Mouse (Mus musculus): ENCODE measurements around the gene Sqstm1.

Gene Sqstm1

GRCm38 (mm10) chr11:50210505-50211151, at the start of gene Sqstm1, which contains the start of gene Mgat4b:
Gene Sqstm1 (minus strand): TSS chr11:50210827.
Gene Mgat4b (plus strand): TSS chr11:50210890.
- peak; percentile 86 for DNase-seq (ENCODE audit: low read depth, low spot score)

DNA sequence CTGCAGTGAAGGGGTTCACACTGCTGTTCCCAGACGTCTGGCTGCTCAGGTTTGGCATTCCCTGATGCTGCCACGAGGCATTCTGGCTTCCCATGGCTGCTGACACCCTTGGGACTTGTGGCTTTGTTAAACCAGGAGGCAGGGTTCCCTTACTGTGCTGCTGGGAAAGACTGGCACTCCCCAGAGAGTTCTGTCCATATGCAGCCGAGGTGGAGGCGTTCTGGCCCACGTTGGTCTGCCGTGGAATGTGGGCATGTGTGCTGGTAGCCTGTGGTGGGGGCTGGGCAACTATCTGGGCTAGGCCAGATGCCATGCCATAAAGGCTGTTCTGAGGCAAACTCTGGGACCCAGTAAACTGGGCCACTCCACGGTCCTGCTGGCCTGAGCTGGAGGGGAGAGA, 47.7 kb upstream of the Sqstm1 start:
- no peak for DNase-seq (ENCODE audit: low read depth, low spot score)

DNA sequence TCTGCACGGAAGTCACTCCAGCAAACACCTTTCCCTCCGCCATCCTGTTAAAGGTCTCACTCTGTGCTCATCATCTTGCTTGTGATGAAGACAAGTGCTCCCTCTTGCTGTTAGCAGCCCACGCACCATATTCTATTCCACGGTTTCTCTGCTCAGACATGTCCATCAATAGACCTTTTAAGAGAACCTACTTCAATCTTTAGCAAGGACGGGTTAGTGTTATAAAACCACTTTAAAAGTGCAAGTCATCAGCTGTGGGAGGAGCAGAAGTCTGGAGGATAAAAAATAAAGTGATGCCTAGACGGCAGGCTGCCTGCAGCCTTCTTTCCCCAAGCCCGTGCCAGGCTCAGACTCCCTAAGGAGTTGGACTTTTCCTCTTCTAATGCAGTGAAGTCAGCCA, 46.0 kb upstream of the Sqstm1 start:
- DNase-seq (ENCODE audit: low read depth, low spot score): no peak

- no peak for DNase-seq (ENCODE audit: low read depth, low spot score)
These were observed 43.5 kb upstream of the Sqstm1 start for GRCm38 (mm10) chr11:50254010-50254580.

GRCm38 (mm10) chr11:50253393-50253792, 42.8 kb upstream of the Sqstm1 start:
- DNase-seq (ENCODE audit: low read depth, low spot score): no peak

- no peak for DNase-seq (ENCODE audit: low read depth, low spot score)
These were observed 42.1 kb upstream of the Sqstm1 start for GRCm38 (mm10) chr11:50252684-50253265.

- DNase-seq (ENCODE audit: low read depth, low spot score): no peak
These were observed 41.5 kb upstream of the Sqstm1 start for GRCm38 (mm10) chr11:50252166-50252565.

DNA sequence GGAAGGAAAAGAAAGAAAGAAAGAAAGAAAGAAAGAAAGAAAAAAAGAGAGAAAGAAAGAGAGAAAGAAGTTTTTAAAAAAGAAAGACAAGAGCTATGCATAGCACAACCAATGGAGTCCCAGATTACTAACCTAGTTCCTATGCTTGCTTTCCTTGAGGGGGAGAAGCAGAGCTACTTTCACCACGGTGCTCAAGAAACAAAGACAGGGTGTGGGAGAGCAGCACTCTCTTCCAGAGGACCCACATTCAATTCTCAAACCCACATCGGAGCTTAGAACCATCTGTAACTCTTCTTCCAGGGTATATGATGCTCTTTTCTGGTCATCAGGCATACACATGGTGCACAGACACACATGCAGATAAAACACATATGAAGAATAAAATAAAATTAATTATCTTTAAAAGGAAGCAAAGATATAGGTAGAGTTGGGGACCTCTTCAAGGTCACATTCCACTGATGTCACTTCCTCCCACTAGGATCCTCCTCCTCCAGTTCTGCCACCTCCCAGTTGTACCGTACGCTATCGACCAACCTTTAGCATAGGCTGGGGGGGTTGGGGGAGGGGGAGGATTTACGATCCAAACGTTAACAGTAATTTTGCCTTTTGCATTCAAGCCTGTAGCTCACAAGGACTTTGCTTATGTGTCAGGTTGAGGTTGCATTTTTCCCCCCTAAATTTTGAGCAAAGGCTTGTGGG, 38.0 kb upstream of the Sqstm1 start:
- no peak for DNase-seq (ENCODE audit: low read depth, low spot score)

GRCm38 (mm10) chr11:50245269-50245668, 34.6 kb upstream of the Sqstm1 start:
- no peak for DNase-seq (ENCODE audit: low read depth, low spot score)

DNA sequence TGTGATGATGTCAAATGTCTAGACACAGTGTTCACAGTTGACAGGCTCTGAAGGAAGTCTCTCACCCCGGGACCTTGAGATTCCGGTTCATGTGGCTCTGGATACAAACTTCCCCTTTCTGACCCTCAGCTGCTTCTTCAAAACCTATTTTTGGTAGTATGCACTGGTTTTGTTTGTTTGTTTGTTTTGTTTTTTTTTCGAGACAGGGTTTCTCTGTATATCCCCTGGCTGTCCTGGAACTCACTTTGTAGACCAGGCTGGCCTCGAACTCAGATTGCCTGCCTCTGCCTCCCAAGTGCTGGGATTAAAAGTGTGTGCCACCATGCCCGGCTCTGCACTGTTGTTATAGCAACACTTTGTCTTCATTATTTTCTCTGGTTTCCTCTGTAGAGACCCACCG, 33.3 kb upstream of the Sqstm1 start:
- no peak for DNase-seq (ENCODE audit: low read depth, low spot score)

DNA sequence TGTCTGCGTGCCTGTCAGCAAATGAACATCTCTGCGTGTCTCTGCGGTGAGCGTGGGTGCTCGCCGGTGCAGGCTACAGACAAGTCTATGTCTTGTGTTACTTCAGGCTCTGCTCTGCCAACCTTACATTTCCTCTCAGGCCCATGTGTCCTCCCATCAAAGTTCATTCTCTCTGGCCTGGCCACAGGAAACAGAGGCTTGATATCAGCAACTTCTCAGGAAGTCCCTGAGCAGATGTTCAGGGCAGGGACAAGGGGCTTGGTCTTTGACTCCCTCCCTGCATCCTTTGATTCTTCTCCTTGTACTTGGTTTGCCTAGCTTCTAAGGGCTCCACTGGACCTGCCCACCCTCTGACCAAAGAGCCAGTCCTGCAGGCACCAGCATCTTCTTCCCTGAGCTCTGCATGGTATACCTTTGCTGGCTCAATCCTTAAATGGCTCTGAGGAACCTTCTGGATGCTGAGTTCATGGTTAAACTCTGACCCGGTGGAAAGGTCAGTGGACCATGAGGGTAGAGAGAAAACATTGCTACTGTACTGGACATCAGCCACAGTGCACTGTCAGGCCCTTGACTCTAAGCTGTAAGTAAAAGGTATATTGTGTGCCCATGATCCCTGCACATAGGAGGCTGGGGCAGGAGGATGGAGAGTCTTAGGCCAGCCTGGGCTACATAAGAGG, 29.7 kb upstream of the Sqstm1 start:
- DNase-seq (ENCODE audit: low read depth, low spot score): no peak

DNA sequence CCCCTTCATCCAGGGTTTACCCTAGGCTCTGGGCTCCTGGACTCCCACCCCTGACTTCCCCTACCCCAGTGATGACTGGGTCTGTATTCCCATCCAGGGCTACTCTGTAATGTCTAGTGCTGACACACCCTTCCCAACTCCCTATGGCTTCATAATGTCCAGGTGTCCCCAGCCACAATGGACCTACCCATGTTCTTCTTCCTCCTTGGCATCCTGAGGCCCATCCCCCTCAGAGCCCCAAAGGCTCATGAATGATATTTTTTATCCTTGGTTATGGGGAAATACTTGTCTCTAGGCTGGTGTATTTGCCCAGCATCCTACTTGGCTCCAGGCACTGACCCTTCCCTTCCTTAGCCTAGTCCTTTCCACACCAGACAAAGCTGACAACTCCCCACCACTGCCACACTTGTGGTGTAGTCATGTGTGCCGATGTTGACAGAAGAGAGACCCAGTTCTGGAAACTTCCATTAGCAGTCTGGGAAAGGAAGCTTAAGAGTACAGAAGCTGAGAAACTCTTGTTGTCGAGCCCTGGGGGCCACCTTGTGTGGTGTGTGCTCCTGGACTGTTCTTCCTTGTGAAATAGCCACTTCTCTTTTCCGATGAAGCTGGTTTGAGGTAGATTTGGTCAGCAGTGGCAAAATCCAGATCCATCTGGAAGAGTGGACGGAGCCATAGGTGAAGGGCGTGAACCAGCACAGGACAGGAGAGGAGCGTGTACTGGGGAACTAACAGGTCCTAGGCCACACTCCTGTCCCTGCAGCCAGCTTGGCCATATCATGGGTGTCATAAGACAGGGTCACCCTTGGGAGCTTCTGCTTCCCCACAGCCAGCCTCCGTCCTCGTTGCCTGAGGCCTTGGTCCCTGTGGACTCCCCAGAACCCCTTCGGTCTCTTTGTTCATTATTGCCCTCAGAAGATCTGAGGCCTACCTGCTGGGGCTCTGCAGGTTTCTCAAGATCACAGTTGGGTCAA, 28.5 kb upstream of the Sqstm1 start:
- no peak for DNase-seq (ENCODE audit: low read depth, low spot score)

DNA sequence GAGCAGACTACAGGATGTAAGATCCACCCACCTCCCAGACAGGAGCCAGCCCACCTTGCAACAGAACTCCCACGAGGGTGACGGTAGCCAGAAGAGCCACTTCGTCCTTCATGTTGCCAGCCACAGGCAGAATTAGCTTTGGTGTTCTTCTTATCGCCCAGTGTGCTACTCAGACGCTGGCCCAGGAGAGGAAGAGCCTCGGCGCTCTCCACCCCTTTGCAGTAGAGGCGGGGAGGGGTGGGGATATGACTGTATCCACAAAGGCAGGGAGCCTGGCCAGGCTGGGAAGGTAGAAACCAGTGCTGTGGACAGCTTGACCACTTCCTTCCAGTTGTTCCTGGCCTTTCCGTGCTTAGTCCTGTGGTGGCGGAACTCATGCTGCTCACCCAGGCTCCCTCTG, 27.7 kb upstream of the Sqstm1 start, which contains the start of gene Ltc4s:
TSS of gene Ltc4s (minus strand) at position 293 of the 400 bp plus-strand sequence.
- no peak for DNase-seq (ENCODE audit: low read depth, low spot score)

DNA sequence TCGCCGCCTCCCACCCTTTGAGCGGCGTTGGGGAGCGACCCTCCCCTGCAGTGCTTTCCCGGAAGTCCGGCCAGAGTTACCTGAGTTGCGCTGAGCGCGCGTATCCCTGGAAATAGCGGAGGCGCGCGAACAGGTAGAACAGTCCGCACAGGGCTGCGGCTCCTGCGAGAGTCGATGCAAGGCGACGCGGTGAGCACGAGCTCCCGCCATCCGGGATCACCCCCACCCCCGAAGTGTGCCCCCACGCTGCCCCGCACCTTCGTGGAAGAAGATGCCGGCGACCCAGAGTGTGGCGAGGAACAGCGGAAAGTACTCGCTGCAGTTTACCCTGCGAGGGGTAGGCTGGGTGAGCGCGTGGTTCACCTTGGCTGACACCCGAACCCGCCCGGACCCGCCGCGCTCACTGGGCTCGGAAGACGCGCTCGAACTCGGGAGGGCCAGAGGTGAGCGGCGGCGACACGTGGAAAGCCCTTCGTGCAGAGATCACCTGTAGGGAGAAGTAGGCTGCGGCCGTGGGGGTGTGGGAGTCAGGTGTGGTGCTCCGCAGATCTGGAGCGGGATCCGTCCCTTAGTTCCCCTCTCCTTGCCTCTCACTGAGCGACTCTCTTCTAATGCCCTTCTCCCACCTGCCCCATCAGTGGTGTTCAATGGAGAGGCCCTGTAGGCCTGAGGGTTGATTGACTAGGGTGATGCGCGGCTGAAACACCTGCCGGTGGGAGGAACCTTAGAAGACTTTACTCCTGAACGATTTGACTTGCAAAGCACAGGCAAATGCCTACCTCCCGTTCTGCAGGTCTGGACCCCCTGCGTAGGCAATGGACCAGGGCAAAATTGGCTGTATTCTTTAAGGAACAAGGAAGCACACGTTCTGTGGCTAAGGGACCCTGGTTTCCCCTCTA, 26.6 kb upstream of the Sqstm1 start:
- DNase-seq (ENCODE audit: low read depth, low spot score): no peak

DNA sequence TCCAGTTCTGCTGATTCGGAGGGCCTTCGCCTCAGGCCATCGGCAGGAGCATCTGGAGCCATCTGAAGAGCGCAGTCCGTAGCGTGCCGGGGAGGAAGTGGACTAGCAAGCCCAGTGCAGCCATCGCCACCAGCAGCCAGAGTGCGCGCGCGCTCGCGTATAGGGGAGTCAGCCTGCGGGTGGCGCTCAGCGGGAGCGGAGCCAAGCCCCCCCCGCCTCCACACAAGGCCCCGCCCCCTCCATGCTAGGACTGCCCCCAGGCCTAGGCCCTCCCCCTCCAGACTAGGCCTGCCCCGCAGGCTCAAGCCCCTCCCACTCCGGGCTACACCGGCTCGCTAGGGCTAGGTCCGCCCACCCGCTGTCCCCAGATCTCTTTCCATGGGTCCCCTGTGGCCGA, 25.9 kb upstream of the Sqstm1 start:
- peak; percentile 90 for DNase-seq (ENCODE audit: low read depth, low spot score)

- no peak for DNase-seq (ENCODE audit: low read depth, low spot score)
These were observed 24.0 kb upstream of the Sqstm1 start for GRCm38 (mm10) chr11:50234606-50235005.

DNA sequence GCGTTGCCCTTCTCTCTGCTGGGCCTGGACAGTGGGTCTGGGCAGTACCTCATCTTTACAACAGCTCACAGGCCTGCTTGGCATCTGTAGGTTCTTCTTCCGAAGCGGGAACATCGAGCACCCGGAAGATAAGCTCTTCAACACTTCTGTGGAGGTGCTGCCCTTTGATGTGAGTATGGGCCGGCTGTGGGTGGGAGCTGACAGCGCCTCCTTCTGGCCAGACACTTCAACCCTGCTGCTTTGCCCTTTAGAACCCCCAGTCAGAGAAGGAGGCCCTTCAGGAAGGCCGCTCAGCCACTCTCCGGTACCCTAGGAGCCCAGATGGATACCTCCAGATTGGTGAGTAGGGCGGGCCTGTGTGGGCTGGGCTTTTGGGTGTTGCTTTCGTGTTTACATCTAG, 23.4 kb upstream of the Sqstm1 start:
- DNase-seq (ENCODE audit: low read depth, low spot score): no peak

DNA sequence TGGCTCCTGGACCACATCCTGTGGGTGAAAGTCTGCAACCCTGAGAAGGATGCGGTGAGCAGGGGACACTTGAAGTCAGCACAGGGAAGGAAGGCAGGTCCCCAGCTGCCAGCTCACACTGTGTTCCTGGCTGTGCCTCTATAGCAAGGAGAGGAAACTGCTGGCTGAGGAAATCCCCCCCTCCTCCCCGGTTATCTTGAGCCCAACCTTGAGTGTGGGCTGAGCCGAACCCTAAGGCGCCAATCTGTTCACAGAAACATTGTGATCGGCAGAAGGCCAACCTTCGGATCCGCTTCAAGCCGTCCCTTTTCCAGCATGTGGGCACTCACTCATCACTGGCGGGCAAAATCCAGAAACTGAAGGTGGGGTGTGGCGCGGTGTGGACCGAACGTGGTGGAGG, 22.4 kb upstream of the Sqstm1 start:
- DNase-seq (ENCODE audit: low read depth, low spot score): no peak

- DNase-seq (ENCODE audit: low read depth, low spot score): no peak
These were observed 20.8 kb upstream of the Sqstm1 start for GRCm38 (mm10) chr11:50231411-50231810.
